Mouse (Mus musculus) thymus, adult 2 months (tissue): ENCODE data around the gene Cebpb.

Source experiments
- CTCF ChIP-seq: fragments of 200-500 bp; IDR thresholded peaks from 2 replicates; pipeline ENCODE4 v1.5.1; 2012; ENCODE audit warnings: mild to moderate bottlenecking, control low read depth, low read length, moderate library complexity, borderline replicate concordance; ENCODE audit not compliant: control insufficient read depth, poor library complexity, insufficient read depth; ENCODE audit errors: extremely low read depth
- POLR2A ChIP-seq: fragments of 200-500 bp; IDR thresholded peaks from 2 replicates; pipeline ENCODE4 v1.6.1; 2012; ENCODE audit warnings: mild to moderate bottlenecking, low read length, control low read depth, moderate library complexity; ENCODE audit not compliant: control insufficient read depth, poor library complexity, insufficient read depth; ENCODE audit errors: extremely low read depth

GRCm38 (mm10) chr2:167660611-167660971, 28.1 kb upstream of the Cebpb start:
- TF ChIP-seq CTCF (no peak), POLR2A (no peak)
